Mouse (Mus musculus) hindbrain, embryonic 10.5 days (tissue): Measurements from ENCODE around the gene Vcpkmt. TPM values are rescaled to one million over a fixed set of nuclear protein-coding genes. Genes with fewer than 3 reads are reported as not detected.
A peak's percentile ranks its signal among the peaks of the same experiment; 100 is the strongest.
"Not testable (repeated sequence)": the region's sequence is repeated elsewhere in the genome, so short reads cannot be mapped to it uniquely, and the experiment has no call there.

ENCODE experiments used
- DNase-seq: peaks from one replicate; pipeline ENCODE4 v3.0.0-alpha.2; 2017; ENCODE audit warnings: low spot score
- H3K27ac ChIP-seq: fragments of 300-500 bp; sonication (generic); 2 replicates; pipeline ENCODE4 v1.5.1; 2016; ENCODE audit warnings: mild to moderate bottlenecking, moderate library complexity
- H3K27me3 ChIP-seq: fragments of 300-500 bp; sonication (generic); 2 replicates; pipeline ENCODE4 v1.6.1; 2016; ENCODE audit warnings: mild to moderate bottlenecking; ENCODE audit not compliant: poor library complexity, insufficient read depth, severe bottlenecking
- H3K36me3 ChIP-seq: fragments of 300-500 bp; sonication (generic); 2 replicates; pipeline ENCODE4 v1.6.1; 2016; ENCODE audit warnings: mild to moderate bottlenecking, moderate library complexity
- H3K4me1 ChIP-seq: fragments of 300-500 bp; sonication (generic); replicated peaks from 2 replicates; pipeline ENCODE4 v1.6.1; 2016; ENCODE audit warnings: mild to moderate bottlenecking
- H3K4me3 ChIP-seq: fragments of 300-500 bp; sonication (generic); 2 replicates; pipeline ENCODE4 v1.5.1; 2016; ENCODE audit warnings: mild to moderate bottlenecking, moderate library complexity
- H3K9me3 ChIP-seq: fragments of 300-500 bp; sonication (generic); 2 replicates; pipeline ENCODE4 v1.6.1; 2016; ENCODE audit warnings: mild to moderate bottlenecking, moderate library complexity
- WGBS: fragments of 180-500 bp; shearing (Covaris S2); methylation state at CpG from one replicate; pipeline ENCODE4 v1.1.7; 2016; 5-methylcytosine and 5-hydroxymethylcytosine counted together
- polyA plus RNA-seq: library from polyadenylated mRNA; unstranded; fragments of >200 nt; fragmentation: Nextera tagmentation; extraction: Ambion mirVana; gene quantifications from 2 replicates; pipeline ENCODE4 v1.2.1, GENCODE M21; 2016

The Vcpkmt gene
- polyA plus RNA-seq, 1 experiment from 2014 or later = 21.3 TPM

GRCm38 (mm10) chr12:69561006-69561405 is 21.8 kb downstream of the Vcpkmt start:
- not testable (repeated sequence) for H3K27ac ChIP-seq, H3K27me3 ChIP-seq, DNase-seq, H3K4me1 ChIP-seq, H3K9me3 ChIP-seq, H3K36me3 ChIP-seq, H3K4me3 ChIP-seq
- WGBS = 84% methylated on average over 6 of the region's 6 CpGs

GRCm38 (mm10) chr12:69556221-69556861 is 26.5 kb downstream of the Vcpkmt start:
- DNase-seq = peak; percentile 38
- WGBS = 62% methylated on average over 6 of the region's 6 CpGs

GRCm38 (mm10) chr12:69545456-69546178 is 37.2 kb downstream of the Vcpkmt start:
- Histone ChIP-seq H3K9me3 (no peaks in the 10 kb centered on the region), H3K4me3 (no peak overlapping the region), H3K27ac (0 out of 2 replicates have a peak overlapping the region, but pooled peaks have one; percentile 23), H3K36me3 (no peaks in the 10 kb centered on the region), H3K27me3 (no peaks in the 10 kb centered on the region), H3K4me1 (no peaks in the 10 kb centered on the region; the same call in 1 of the 2 replicates)
- 79% methylated on average over 13 of the region's 13 CpGs for WGBS
- DNase-seq = no peak

More at GRCm38 (mm10) chr12:69556221-69556861, 26.5 kb downstream of the Vcpkmt start:
- Histone ChIP-seq H3K36me3 (no peaks in the 10 kb centered on the region), H3K4me1 (peaks cover 10% of the 10 kb centered on the region; the same call in 1 of the 2 replicates), H3K27me3 (no peaks in the 10 kb centered on the region), H3K4me3 (no peak overlapping the region), H3K9me3 (peaks cover 3% of the 10 kb centered on the region; the same call in 1 of the 2 replicates), H3K27ac (peak overlapping the region; percentile 45; the same call in 1 of the 2 replicates)

GRCm38 (mm10) chr12:69544994-69545393 is 37.8 kb downstream of the Vcpkmt start:
- 84% methylated on average over 6 of the region's 6 CpGs for WGBS
- DNase-seq = no peak
- no peaks in the 10 kb centered on the region for H3K9me3 ChIP-seq
- peak overlapping the region; percentile 23; the same call in 1 of the 2 replicates for H3K27ac ChIP-seq
- no peaks in the 10 kb centered on the region; the same call in 1 of the 2 replicates for H3K4me1 ChIP-seq
- no peak overlapping the region for H3K4me3 ChIP-seq
- no peaks in the 10 kb centered on the region for H3K36me3 ChIP-seq
- H3K27me3 ChIP-seq = no peaks in the 10 kb centered on the region

- DNase-seq = no peak
- Histone ChIP-seq H3K4me1 (peaks cover 1% of the 10 kb centered on the region; the same call in 1 of the 2 replicates), H3K27ac (no peak overlapping the region), H3K9me3 (no peaks in the 10 kb centered on the region), H3K4me3 (no peak overlapping the region), H3K36me3 (no peaks in the 10 kb centered on the region), H3K27me3 (no peaks in the 10 kb centered on the region)
- 67% methylated on average over 2 of the region's 2 CpGs for WGBS
These were observed 38.3 kb downstream of the Vcpkmt start for GRCm38 (mm10) chr12:69544562-69544961.

GRCm38 (mm10) chr12:69542376-69542775 is 40.5 kb downstream of the Vcpkmt start:
- Histone ChIP-seq H3K4me3 (no peak overlapping the region), H3K4me1 (peaks cover 17% of the 10 kb centered on the region), H3K9me3 (no peaks in the 10 kb centered on the region), H3K27ac (no peak overlapping the region), H3K36me3 (no peaks in the 10 kb centered on the region), H3K27me3 (no peaks in the 10 kb centered on the region)
- DNase-seq = no peak
- WGBS = 92% methylated on average over 8 of the region's 8 CpGs

- H3K27ac ChIP-seq = no peak overlapping the region
- H3K27me3 ChIP-seq = no peaks in the 10 kb centered on the region
- peaks cover 25% of the 10 kb centered on the region for H3K4me1 ChIP-seq
- no peak for DNase-seq
- H3K36me3 ChIP-seq = no peaks in the 10 kb centered on the region
- 81% methylated on average over 8 of the region's 8 CpGs for WGBS
- no peak overlapping the region for H3K4me3 ChIP-seq
- H3K9me3 ChIP-seq = no peaks in the 10 kb centered on the region
These were observed 41.2 kb downstream of the Vcpkmt start for GRCm38 (mm10) chr12:69541663-69542062.

- H3K36me3 ChIP-seq = no peaks in the 10 kb centered on the region
- peaks cover 30% of the 10 kb centered on the region for H3K4me1 ChIP-seq
- 0 out of 2 replicates have a peak, but pooled peaks cover 3% of the 10 kb centered on the region for H3K27me3 ChIP-seq
- WGBS = 75% methylated on average over 7 of the region's 7 CpGs
- no peaks in the 10 kb centered on the region for H3K9me3 ChIP-seq
- no peak for DNase-seq
- no peak overlapping the region for H3K4me3 ChIP-seq
- H3K27ac ChIP-seq = peak overlapping the region; percentile 71; the same call in 1 of the 2 replicates
These were observed 43.5 kb downstream of the Vcpkmt start for GRCm38 (mm10) chr12:69539353-69539752.

GRCm38 (mm10) chr12:69538362-69538950 is 44.4 kb downstream of the Vcpkmt start:
- DNase-seq = no peak
- no peak overlapping the region for H3K4me3 ChIP-seq
- H3K4me1 ChIP-seq = peaks cover 30% of the 10 kb centered on the region
- 0 out of 2 replicates have a peak, but pooled peaks cover 3% of the 10 kb centered on the region for H3K27me3 ChIP-seq
- WGBS = 67% methylated on average over 4 of the region's 4 CpGs
- peak overlapping the region; percentile 71 for H3K27ac ChIP-seq
- H3K9me3 ChIP-seq = no peaks in the 10 kb centered on the region
- no peaks in the 10 kb centered on the region for H3K36me3 ChIP-seq

- no peaks in the 10 kb centered on the region for H3K36me3 ChIP-seq
- no peaks in the 10 kb centered on the region for H3K9me3 ChIP-seq
- peak; percentile 24 for DNase-seq
- 65% methylated on average over 19 of the region's 19 CpGs for WGBS
- peaks cover 30% of the 10 kb centered on the region for H3K4me1 ChIP-seq
- 0 out of 2 replicates have a peak, but pooled peaks cover 3% of the 10 kb centered on the region for H3K27me3 ChIP-seq
- H3K4me3 ChIP-seq = peak overlapping the region; percentile 21; the same call in 1 of the 2 replicates
- H3K27ac ChIP-seq = peak overlapping the region; percentile 71
These were observed 45.0 kb downstream of the Vcpkmt start for GRCm38 (mm10) chr12:69537675-69538361.

GRCm38 (mm10) chr12:69537243-69537674 is 45.6 kb downstream of the Vcpkmt start:
- H3K4me3 ChIP-seq = peak overlapping the region; percentile 21; the same call in 1 of the 2 replicates
- H3K4me1 ChIP-seq = peaks cover 30% of the 10 kb centered on the region
- peak; percentile 47 for DNase-seq
- WGBS = 31% methylated on average over 10 of the region's 10 CpGs
- H3K27me3 ChIP-seq = 0 out of 2 replicates have a peak, but pooled peaks cover 3% of the 10 kb centered on the region
- no peaks in the 10 kb centered on the region for H3K9me3 ChIP-seq
- peak overlapping the region; percentile 71 for H3K27ac ChIP-seq
- H3K36me3 ChIP-seq = no peaks in the 10 kb centered on the region

GRCm38 (mm10) chr12:69536616-69537242 is 46.1 kb downstream of the Vcpkmt start:
- no peak for DNase-seq

More at GRCm38 (mm10) chr12:69536616-69537242, 46.1 kb downstream of the Vcpkmt start:
- 0 out of 2 replicates have a peak, but pooled peaks cover 3% of the 10 kb centered on the region for H3K27me3 ChIP-seq
- H3K36me3 ChIP-seq = no peaks in the 10 kb centered on the region
- H3K27ac ChIP-seq = peak overlapping the region; percentile 71
- H3K9me3 ChIP-seq = no peaks in the 10 kb centered on the region
- no peak overlapping the region for H3K4me3 ChIP-seq
- peaks cover 30% of the 10 kb centered on the region for H3K4me1 ChIP-seq
- WGBS = 68% methylated on average over 10 of the region's 10 CpGs
